Mouse (Mus musculus) left cerebral cortex, postnatal 14 days (tissue): ENCODE results near the gene Musk. TPM values are rescaled to one million over a fixed set of nuclear protein-coding genes. Genes with fewer than 3 reads are reported as not detected.
"Not testable (repeated sequence)": the region's sequence is repeated elsewhere in the genome, so short reads cannot be mapped to it uniquely, and the experiment has no call there.

ENCODE experiments used
- DNase-seq, 2 experiments: peaks; one replicate each; pipeline ENCODE4 v3.0.0; 2021 to 2022; ENCODE audit warnings: low spot score in 2 of 2, mixed read lengths in 1 of 2
- intact Hi-C: fragments of 180-260 bp; cut with DNase I; formaldehyde crosslinking; loops from one replicate; pipeline ENCODE4 v1.15.1; 2025
- long read RNA-seq, 2 experiments: library from polyadenylated mRNA; stranded (forward); transcript quantifications; one replicate each; pipeline ENCODE4 v2.0.0; 2021
- total RNA-seq, 2 experiments: library from RNA; stranded (reverse); gene quantifications; 2 replicates each; pipeline ENCODE4 v1.2.3; 2021

Gene Musk
- 1 to 10 TPM; 1.9 TPM for total RNA-seq
- long read RNA-seq, experiment 1, result 0 reads
- long read RNA-seq, experiment 2, result 0 reads

- intact Hi-C loops, result no loop called here
These were observed at the start of gene Musk for GRCm38 (mm10) chr4:58285687-58286086. Gene Musk, plus strand, starts transcription at chr4:58285960.

DNA sequence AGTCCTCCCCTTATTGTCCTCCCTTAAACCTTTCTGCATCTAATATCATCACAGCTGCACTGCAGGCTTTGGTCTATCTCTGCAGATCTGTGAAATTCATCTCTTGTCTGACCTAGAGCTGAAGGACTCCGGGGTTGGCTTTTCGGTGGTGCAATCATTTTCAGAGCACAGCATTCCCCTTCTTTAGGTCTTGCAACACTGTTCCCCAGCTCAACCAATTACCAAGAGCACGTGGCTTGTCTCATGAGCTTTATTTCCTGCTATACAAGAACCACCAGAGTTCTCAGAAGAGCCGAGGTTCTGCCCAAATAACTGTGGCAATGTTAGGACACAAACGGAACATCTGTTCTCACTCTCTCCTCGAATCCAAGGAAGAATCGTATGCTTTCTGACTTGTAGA lies 45.3 kb upstream of the Musk start:
- DNase-seq, result no peak
- intact Hi-C loops, result loop anchor here (10.0 kb wide), 1 partner anchor 246 kb away; no protein-coding TSS in a partner anchor

More at GRCm38 (mm10) chr4:58285687-58286086, at the start of gene Musk:
- no peak for DNase-seq

GRCm38 (mm10) chr4:58245544-58245943 lies 40.2 kb upstream of the Musk start:
- intact Hi-C loops, result loop anchor here (10.0 kb wide), 1 partner anchor 251 kb away; no protein-coding TSS in a partner anchor

DNA sequence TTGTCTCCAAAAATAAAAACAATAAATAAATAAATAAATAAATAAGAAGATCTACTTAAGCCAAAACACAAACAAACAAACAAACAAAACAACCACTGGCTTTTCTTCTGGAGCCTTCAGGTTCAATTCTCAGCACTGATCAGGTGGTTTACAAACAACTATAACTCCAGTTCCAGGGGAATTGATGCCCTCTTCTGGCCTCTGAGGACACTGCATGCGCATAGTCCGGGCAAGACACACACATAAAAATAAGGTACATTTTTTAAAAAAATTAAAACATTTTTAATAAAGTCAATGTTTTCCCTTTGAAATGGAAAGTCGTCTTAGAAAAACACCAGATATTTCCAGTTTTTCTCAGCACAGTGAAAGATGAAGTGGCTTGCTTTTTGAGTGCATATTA lies 33.4 kb upstream of the Musk start:
- intact Hi-C loops, result loop anchor here (10.0 kb wide), 2 partner anchors 168 to 348 kb away; no protein-coding TSS in a partner anchor
- no peak for DNase-seq

More at GRCm38 (mm10) chr4:58245544-58245943, 40.2 kb upstream of the Musk start:
- no peak for DNase-seq

GRCm38 (mm10) chr4:58253410-58253809 lies 32.4 kb upstream of the Musk start:
- DNase-seq, result peak; percentile 42 to 73
- intact Hi-C loops, result loop anchor here (10.0 kb wide), 2 partner anchors 169 to 349 kb away; no protein-coding TSS in a partner anchor

DNA sequence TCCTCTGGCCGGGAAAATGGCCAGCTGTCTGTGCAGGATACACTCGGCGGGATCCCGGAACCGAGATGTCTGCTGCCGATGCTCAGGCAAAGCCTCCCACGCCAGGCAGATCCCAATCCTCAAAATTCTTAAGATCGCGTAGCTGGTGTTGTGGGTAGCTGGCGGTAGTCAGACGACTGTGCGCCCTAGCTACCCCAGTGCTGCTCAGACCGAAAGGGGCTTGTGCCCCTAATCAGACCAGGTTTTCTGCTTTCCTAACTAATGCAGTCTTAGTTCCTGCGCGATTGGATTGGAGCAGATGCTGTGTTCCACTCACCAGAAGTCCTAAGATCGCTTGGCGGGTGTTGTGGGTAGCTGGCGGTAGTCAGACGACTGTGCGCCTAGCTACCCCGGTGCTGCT lies 25.0 kb upstream of the Musk start:
- intact Hi-C loops, result loop anchor here (10.0 kb wide), 2 partner anchors 144 to 294 kb away; partner anchors contain the start of gene Lpar1
- not testable (repeated sequence) for DNase-seq

- peak; percentile 24 to 61 for DNase-seq
- intact Hi-C loops, result loop anchor here (1.0 to 10.0 kb wide), 3 partner anchors 139 to 483 kb away; partner anchors contain the start of gene Lpar1
These were observed 19.5 kb upstream of the Musk start for GRCm38 (mm10) chr4:58266294-58266693.

DNA sequence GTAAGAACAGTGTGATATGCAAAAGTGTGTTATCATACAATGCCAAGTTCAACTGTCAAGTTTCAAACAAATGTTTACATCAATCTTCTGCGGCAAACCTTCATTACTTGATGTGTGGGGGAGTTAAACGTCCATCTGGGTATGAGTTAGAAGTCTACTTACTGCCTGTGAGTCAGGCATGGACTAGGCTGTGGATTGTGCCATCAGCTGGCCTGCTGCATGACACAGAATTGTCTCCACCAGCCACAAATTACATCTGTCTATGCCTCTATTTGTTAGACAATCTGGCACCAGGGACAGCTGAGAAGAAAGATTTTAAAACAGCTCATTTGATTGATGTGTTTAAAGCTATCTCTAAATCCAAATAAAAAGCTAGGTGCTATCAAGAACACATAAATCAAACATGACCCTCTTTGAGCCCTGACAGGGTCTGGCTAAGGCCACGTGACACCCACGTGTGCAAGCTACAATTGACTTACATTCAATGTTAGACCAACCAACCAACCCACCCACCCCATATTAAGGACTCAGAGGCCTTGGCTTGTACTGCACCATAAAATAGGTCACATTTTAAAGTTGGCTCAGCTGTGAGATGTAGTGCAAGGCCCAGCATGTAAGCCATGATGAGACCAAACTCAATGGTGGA lies 16.7 kb upstream of the Musk start:
- DNase-seq, result no peak
- intact Hi-C loops, result loop anchor here (10.0 kb wide), 2 partner anchors 136 to 286 kb away; partner anchors contain the start of gene Lpar1

GRCm38 (mm10) chr4:58269961-58270360 lies 15.8 kb upstream of the Musk start:
- no peak for DNase-seq
- intact Hi-C loops, result loop anchor here (10.0 kb wide), 2 partner anchors 135 to 285 kb away; partner anchors contain the start of gene Lpar1

- no peak for DNase-seq
- intact Hi-C loops, result no loop called here
These were observed 14.8 kb upstream of the Musk start for GRCm38 (mm10) chr4:58270956-58271355.

DNA sequence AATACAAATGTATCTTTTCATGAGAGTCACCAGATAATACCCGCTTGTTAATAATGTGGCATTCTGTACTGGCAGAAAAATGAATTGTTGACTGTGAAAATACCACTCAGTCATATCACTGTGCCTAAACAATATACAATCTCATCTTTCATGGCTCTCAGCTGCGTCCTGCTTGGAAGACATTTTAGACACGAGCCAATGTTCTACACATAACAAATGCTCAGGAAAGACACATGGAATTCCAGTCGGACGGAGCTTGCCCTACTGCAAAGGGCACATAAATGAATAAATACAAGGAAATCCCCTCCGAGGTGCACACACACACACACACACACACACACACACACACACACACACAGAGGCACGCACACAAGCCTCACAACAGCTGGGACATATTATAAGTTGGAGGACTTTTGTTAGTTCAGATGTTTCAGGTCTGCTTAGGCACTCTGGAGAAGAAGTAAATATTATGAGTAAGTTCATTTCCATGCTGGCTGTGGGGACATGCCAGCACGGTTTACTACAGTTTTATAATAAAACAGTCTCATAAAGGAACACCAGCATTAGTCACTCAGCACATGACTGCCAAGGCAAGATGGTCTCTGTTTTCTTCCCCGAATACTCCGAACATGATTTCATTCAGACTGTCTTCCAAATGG lies 14.1 kb upstream of the Musk start:
- intact Hi-C loops, result no loop called here
- DNase-seq, result peak; percentile 7 to 18

GRCm38 (mm10) chr4:58275261-58275895 lies 10.4 kb upstream of the Musk start:
- intact Hi-C loops, result no loop called here
- DNase-seq, result no peak

DNA sequence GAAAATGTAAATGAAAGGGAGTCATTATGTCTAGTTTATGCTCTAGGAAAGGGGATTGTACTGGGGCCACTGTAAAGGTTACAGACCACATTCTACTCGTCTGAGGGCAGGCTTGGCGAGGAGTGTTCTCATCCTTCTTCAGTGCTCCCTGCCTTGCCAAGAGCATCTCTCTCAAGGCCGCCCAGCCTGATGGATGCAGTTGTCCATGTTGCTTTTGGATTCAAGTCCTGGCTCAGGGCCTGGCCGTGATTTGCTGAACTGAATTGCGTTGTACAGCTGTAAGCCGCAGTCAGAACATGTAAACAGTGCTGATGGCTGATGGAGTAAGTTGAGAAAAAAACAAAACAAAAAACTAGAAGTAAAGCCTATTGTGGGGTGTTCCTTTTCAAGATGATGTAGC lies 7.4 kb upstream of the Musk start:
- intact Hi-C loops, result no loop called here
- peak in 1 of 2 experiments; percentile 15 for DNase-seq

- DNase-seq, result no peak
- intact Hi-C loops, result no loop called here
These were observed 5.6 kb upstream of the Musk start for GRCm38 (mm10) chr4:58280121-58280520.

GRCm38 (mm10) chr4:58286368-58287090 lies 769 bp downstream of the Musk start:
- no peak for DNase-seq
- intact Hi-C loops, result no loop called here

DNA sequence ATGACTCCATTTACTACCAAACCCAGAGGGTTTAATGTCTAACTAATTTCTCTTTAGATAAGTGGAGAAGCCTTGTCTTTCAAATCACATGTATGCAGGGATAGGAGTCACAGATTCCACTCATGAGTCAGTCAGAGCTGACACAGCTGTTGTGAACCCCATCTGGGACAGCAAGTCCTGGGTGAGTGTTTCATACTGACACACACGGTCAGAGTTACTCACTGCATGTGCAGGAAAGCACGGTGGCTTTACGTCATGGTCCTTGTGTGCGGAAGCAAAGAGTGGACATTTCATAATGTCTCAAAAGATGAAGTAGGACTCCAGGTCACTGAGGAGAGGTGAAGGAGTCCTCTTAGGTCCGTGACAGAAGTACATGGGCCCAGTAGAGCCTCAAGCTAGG lies 3.0 kb downstream of the Musk start:
- intact Hi-C loops, result no loop called here
- DNase-seq, result no peak

GRCm38 (mm10) chr4:58291828-58292227 lies 6.1 kb downstream of the Musk start:
- intact Hi-C loops, result no loop called here

GRCm38 (mm10) chr4:58293099-58293498 lies 7.3 kb downstream of the Musk start:
- DNase-seq, result no peak
- intact Hi-C loops, result no loop called here

More at GRCm38 (mm10) chr4:58291828-58292227, 6.1 kb downstream of the Musk start:
- no peak for DNase-seq

DNA sequence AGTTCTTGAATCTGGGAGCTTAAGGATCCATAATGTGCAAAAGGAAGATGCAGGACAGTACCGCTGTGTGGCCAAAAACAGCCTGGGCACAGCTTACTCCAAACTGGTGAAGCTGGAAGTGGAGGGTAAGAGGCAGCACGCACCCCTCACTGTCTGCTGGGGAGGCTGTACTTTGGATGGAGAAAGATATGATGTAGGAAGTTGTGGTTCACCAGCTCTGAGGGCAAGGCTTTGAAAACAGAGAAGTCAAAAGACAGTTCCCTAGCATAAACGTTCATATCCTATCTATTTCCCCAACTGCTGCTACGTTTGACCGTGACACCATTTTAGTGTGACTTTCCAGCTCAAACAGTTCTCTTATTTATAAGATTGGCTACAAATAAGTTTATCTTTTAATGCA lies 18.1 kb downstream of the Musk start:
- intact Hi-C loops, result no loop called here
- no peak for DNase-seq
